Mouse (Mus musculus) gastrocnemius, adult 18-20 months (tissue): ENCODE results near the gene Vti1a. TPM values are rescaled to one million over a fixed set of nuclear protein-coding genes. Genes with fewer than 3 reads are reported as not detected.

Experiments
- DNase-seq: peaks from one replicate; pipeline ENCODE4 v3.0.0; 2021; ENCODE audit warnings: low spot score
- total RNA-seq, 2 experiments: library from RNA; stranded (reverse); gene quantifications; 2 replicates each; pipeline ENCODE4 v1.2.3; 2021

The Vti1a gene
- total RNA-seq, 2 experiments from 2014 or later: 17.3 TPM

- DNase-seq: no peak
These were observed 2.4 kb upstream of the Vti1a start for GRCm38 (mm10) chr19:55313649-55314048.

GRCm38 (mm10) chr19:55315452-55316108 lies 515 bp upstream of the Vti1a start, which contains the start of gene Zdhhc6:
Gene Zdhhc6 (minus strand): TSS chr19:55316032.
- peak; percentile 82 for DNase-seq

GRCm38 (mm10) chr19:55316901-55317300 lies 806 bp downstream of the Vti1a start:
- no peak for DNase-seq

GRCm38 (mm10) chr19:55319036-55319435 lies 2.9 kb downstream of the Vti1a start:
- no peak for DNase-seq

- DNase-seq: no peak
These were observed 3.4 kb downstream of the Vti1a start for GRCm38 (mm10) chr19:55319521-55319920.

- DNase-seq: no peak
These were observed 6.5 kb downstream of the Vti1a start for GRCm38 (mm10) chr19:55322604-55323003.

GRCm38 (mm10) chr19:55327510-55327909 lies 11.4 kb downstream of the Vti1a start:
- DNase-seq: no peak

GRCm38 (mm10) chr19:55331776-55332175 lies 15.7 kb downstream of the Vti1a start:
- DNase-seq: no peak

GRCm38 (mm10) chr19:55332641-55333268 lies 16.7 kb downstream of the Vti1a start:
- DNase-seq: peak; percentile 71

GRCm38 (mm10) chr19:55335881-55336280 lies 19.8 kb downstream of the Vti1a start:
- DNase-seq: no peak

- DNase-seq: no peak
These were observed 20.3 kb downstream of the Vti1a start for GRCm38 (mm10) chr19:55336441-55336840.

- peak; percentile 21 for DNase-seq
These were observed 21.0 kb downstream of the Vti1a start for GRCm38 (mm10) chr19:55337066-55337465.

- DNase-seq: no peak
These were observed 21.6 kb downstream of the Vti1a start for GRCm38 (mm10) chr19:55337664-55338063.

- DNase-seq: no peak
These were observed 24.4 kb downstream of the Vti1a start for GRCm38 (mm10) chr19:55340521-55340920.

- DNase-seq: no peak
These were observed 25.3 kb downstream of the Vti1a start for GRCm38 (mm10) chr19:55341377-55341776.

- no peak for DNase-seq
These were observed 26.3 kb downstream of the Vti1a start for GRCm38 (mm10) chr19:55342423-55342822.

GRCm38 (mm10) chr19:55343274-55343673 lies 27.2 kb downstream of the Vti1a start:
- no peak for DNase-seq

GRCm38 (mm10) chr19:55348187-55348586 lies 32.1 kb downstream of the Vti1a start:
- DNase-seq: no peak

- DNase-seq: no peak
These were observed 34.7 kb downstream of the Vti1a start for GRCm38 (mm10) chr19:55350673-55351378.

GRCm38 (mm10) chr19:55362606-55363005 lies 46.5 kb downstream of the Vti1a start:
- DNase-seq: no peak

GRCm38 (mm10) chr19:55369691-55370090 lies 53.6 kb downstream of the Vti1a start:
- DNase-seq: no peak

- no peak for DNase-seq
These were observed 60.2 kb downstream of the Vti1a start for GRCm38 (mm10) chr19:55376331-55376730.

- DNase-seq: no peak
These were observed 61.4 kb downstream of the Vti1a start for GRCm38 (mm10) chr19:55377465-55377864.
